11 mouse cellular contexts compared by ENCODE assay signal in the genomic region with DNA sequence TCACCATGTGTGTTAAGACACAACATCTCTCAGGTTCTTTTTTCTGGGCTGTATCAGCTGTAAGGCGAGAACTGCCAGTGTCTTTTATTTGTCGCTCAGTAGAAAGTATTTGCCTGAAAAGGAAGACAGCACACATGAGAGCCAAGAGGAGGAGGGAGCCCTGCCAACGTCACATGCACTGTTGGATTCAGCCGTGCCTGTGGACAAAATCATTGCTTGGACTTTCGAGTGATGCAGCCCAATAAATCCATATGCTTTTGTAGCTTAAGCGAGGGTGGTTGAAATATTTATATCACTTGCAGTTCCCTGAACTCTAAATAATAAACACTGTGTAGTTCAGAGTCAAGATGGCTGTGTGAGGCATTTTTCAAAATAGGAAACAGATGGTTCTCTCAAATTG.
DNase-seq lines count a peak whose midpoint lies in the region; ATAC-seq and TF ChIP-seq lines count a peak whose summit lies in the region.
"Had no signal": no experiment of that assay in that cellular context is flagged by ENCODE, and none has a peak within 500 bp of the region (broad histone marks: within the 10 kb centered on the region; RNA-seq: fewer than 3 reads in every experiment).

No protein-coding gene starts in this region.

- 26% methylated on average over 6 of the region's 6 CpGs for WGBS in lung, embryonic 14.5 days
- WGBS in limb, embryonic 14.5 days, result 31% methylated on average over 6 of the region's 6 CpGs
- 57% methylated on average over 6 of the region's 6 CpGs for WGBS in liver, embryonic 12.5 days (ENCODE audit: insufficient replicate concordance)
- 77% methylated on average over 6 of the region's 6 CpGs for WGBS in liver, embryonic 11.5 days

- no peak overlapping the region for H3K4me3 ChIP-seq in lung, embryonic 14.5 days (ENCODE audit: low read depth, low read length)
- no peak overlapping the region for H3K4me3 ChIP-seq in limb, embryonic 14.5 days (replicated peaks; ENCODE audit: low read length)
- H3K4me3 ChIP-seq in liver, embryonic 12.5 days, result no peak overlapping the region
- H3K4me3 ChIP-seq in liver, embryonic 11.5 days (ENCODE audit: low read depth, low read length), result no peak overlapping the region
- H3K4me3 ChIP-seq: heart, embryonic 13.5 days; midbrain, embryonic 12.5 days had no signal

- intact Hi-C loops in gastrocnemius, postnatal 36 days (cut with DNase I), result no loop called here

- no peaks in the 10 kb centered on the region for H3K36me3 ChIP-seq in lung, embryonic 14.5 days (ENCODE audit: insufficient read depth)
- H3K36me3 ChIP-seq in limb, embryonic 14.5 days (ENCODE audit: control insufficient read depth, insufficient read depth, low read length), result no peaks in the 10 kb centered on the region
- H3K36me3 ChIP-seq in liver, embryonic 12.5 days, result no peaks in the 10 kb centered on the region
- no peaks in the 10 kb centered on the region for H3K36me3 ChIP-seq in liver, embryonic 11.5 days (ENCODE audit: control insufficient read depth, insufficient read depth, low read length)
- H3K36me3 ChIP-seq: heart, embryonic 13.5 days; midbrain, embryonic 12.5 days had no signal

- DNase-seq in lung, embryonic 14.5 days, result peak; percentile 67
- DNase-seq in lung, postnatal 4 days, result no peak
- peak; percentile 76 to 82 for DNase-seq in cerebellum, postnatal 25 days
- DNase-seq in gastrocnemius, postnatal 36 days, result peak; percentile 27 to 28
- DNase-seq in limb, embryonic 14.5 days (ENCODE audit: low spot score), result peak; percentile 20
- no peak for DNase-seq in liver, embryonic 11.5 days (ENCODE audit: low spot score)

- TF ChIP-seq POLR2A in limb, embryonic 14.5 days (IDR thresholded peaks at IDR 0.05; ENCODE audit: borderline replicate concordance, extremely low read depth, insufficient read depth, insufficient read length), result no peak

- no peaks in the 10 kb centered on the region for H3K27me3 ChIP-seq in lung, embryonic 14.5 days (ENCODE audit: insufficient read depth, low read length)
- H3K27me3 ChIP-seq in limb, embryonic 14.5 days (ENCODE audit: control insufficient read depth, insufficient read depth, low read length), result no peaks in the 10 kb centered on the region
- H3K27me3 ChIP-seq in liver, embryonic 12.5 days (replicated peaks), result no peaks in the 10 kb centered on the region
- no peaks in the 10 kb centered on the region for H3K27me3 ChIP-seq in liver, embryonic 11.5 days (replicated peaks; ENCODE audit: control insufficient read depth, insufficient read depth, low read length)
- H3K27me3 ChIP-seq: heart, embryonic 13.5 days; midbrain, embryonic 12.5 days; Patski had no signal

- no peak for TF ChIP-seq CTCF in lung, embryonic 14.5 days (IDR thresholded peaks at IDR 0.05; ENCODE audit: low read depth)

- no peak overlapping the region for H3K27ac ChIP-seq in lung, embryonic 14.5 days (ENCODE audit: low read depth)
- no peak overlapping the region for H3K27ac ChIP-seq in limb, embryonic 14.5 days (replicated peaks; ENCODE audit: low read depth, low read length)
- no peak overlapping the region for H3K27ac ChIP-seq in liver, embryonic 12.5 days
- H3K27ac ChIP-seq in liver, embryonic 11.5 days (ENCODE audit: low read depth, low read length), result no peak overlapping the region
- H3K27ac ChIP-seq: heart, embryonic 13.5 days; midbrain, embryonic 12.5 days had no signal

- no peaks in the 10 kb centered on the region for H3K4me1 ChIP-seq in lung, embryonic 14.5 days (ENCODE audit: insufficient read depth)
- H3K4me1 ChIP-seq in limb, embryonic 14.5 days (ENCODE audit: control insufficient read depth, insufficient read depth, low read length), result peaks cover 3% of the 10 kb centered on the region; the same call in 1 of the 2 replicates
- H3K4me1 ChIP-seq in liver, embryonic 12.5 days, result no peaks in the 10 kb centered on the region
- no peaks in the 10 kb centered on the region for H3K4me1 ChIP-seq in liver, embryonic 11.5 days (replicated peaks; ENCODE audit: control insufficient read depth, insufficient read depth, low read length)
- H3K4me1 ChIP-seq: midbrain, embryonic 12.5 days had no signal

- peak; percentile 65; the same call in 1 of the 2 replicates for ATAC-seq in lung, embryonic 14.5 days (ENCODE audit: insufficient read depth)
- no peak for ATAC-seq in limb, embryonic 14.5 days (ENCODE audit: low FRiP score, low read depth)
- ATAC-seq in monocyte, adult 5-6 weeks (replicated peaks; ENCODE audit: insufficient number of reproducible peaks, low FRiP score, low TSS enrichment, poor library complexity, severe bottlenecking), result no peak
- no peak for ATAC-seq in liver, embryonic 12.5 days
- no peak for ATAC-seq in liver, embryonic 11.5 days (replicated peaks; ENCODE audit: low FRiP score)

- no peak overlapping the region for H3K4me2 ChIP-seq in lung, embryonic 14.5 days
- H3K4me2 ChIP-seq in limb, embryonic 14.5 days (replicated peaks; ENCODE audit: low read depth, low read length, severe bottlenecking), result no peak overlapping the region
- no peak overlapping the region for H3K4me2 ChIP-seq in liver, embryonic 12.5 days
- no peak overlapping the region for H3K4me2 ChIP-seq in liver, embryonic 11.5 days
- H3K4me2 ChIP-seq: heart, embryonic 13.5 days; midbrain, embryonic 12.5 days had no signal

- no peak overlapping the region for H3K9ac ChIP-seq in lung, embryonic 14.5 days
- no peak overlapping the region for H3K9ac ChIP-seq in limb, embryonic 14.5 days (ENCODE audit: low read depth, low read length, severe bottlenecking)
- H3K9ac ChIP-seq in liver, embryonic 12.5 days, result no peak overlapping the region
- H3K9ac ChIP-seq in liver, embryonic 11.5 days (ENCODE audit: low read depth, low read length), result no peak overlapping the region
- H3K9ac ChIP-seq: heart, embryonic 13.5 days; midbrain, embryonic 12.5 days had no signal

- H3K9me3 ChIP-seq in lung, embryonic 14.5 days (ENCODE audit: low read depth, low read length), result no peaks in the 10 kb centered on the region
- no peaks in the 10 kb centered on the region for H3K9me3 ChIP-seq in limb, embryonic 14.5 days (ENCODE audit: control insufficient read depth, low read length)
- H3K9me3 ChIP-seq in liver, embryonic 12.5 days (replicated peaks), result no peaks in the 10 kb centered on the region
- no peaks in the 10 kb centered on the region for H3K9me3 ChIP-seq in liver, embryonic 11.5 days (ENCODE audit: control insufficient read depth, low read length)
- H3K9me3 ChIP-seq: heart, embryonic 13.5 days; midbrain, embryonic 12.5 days had no signal

Comparison
In these comparisons a context has a peak if more than half of its experiments do, and no peak if none do; other contexts are left out.
1. DNase-seq: peak in lung, embryonic 14.5 days (single experiment), cerebellum, postnatal 25 days (2 of 2), gastrocnemius, postnatal 36 days (2 of 2) and limb, embryonic 14.5 days (single experiment); none in lung, postnatal 4 days (0 of 2) and liver, embryonic 11.5 days (single experiment).